Mouse (Mus musculus): Measurements from ENCODE around the gene Defa26.
"Not testable (repeated sequence)": the region's sequence is repeated elsewhere in the genome, so short reads cannot be mapped to it uniquely, and the experiment has no call there.

Gene Defa26

DNA sequence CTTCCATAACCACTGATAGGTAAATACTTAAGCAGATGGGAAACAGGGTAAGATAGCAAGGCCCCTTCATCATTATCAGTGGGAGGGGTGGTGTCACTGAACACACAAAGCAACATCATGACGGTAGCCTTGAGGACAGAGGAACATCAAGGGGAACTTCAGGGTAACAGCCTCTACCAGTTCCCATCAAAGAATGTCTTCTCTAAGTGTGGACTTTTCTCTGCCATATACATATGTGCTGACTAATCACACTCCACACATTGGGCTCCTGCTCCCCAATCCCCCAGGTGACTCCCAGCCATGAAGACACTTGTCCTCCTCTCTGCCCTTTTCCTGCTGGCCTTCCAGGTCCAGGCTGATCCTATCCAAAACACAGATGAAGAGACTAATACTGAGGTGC is at the start of gene Defa26:
Defa26 (plus strand) TSS at position 301 of the 400 bp plus-strand sequence.
- DNase-seq (ENCODE audit: low spot score), result not testable (repeated sequence)

DNA sequence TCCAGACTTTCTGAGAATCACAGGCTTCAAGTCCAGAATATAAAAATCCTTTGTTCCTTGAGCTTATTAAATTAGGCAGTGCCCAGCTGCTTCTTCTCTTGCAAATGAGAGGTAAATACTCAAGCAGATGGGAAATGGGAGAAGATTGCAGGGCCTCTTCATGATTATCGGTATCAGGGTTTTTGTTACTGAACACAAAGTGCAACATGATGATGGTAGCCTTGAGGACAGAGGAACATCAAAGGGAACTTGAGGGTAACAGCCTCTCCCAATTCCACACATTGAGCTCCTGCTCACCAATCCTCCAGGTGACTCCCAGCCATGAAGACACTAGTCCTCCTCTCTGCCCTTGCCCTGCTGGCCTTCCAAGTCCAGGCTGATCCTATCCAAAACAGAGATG is 35.3 kb upstream of the Defa26 start, which contains the start of gene Defa28:
Defa28 (plus strand) TSS at position 301 of the 400 bp plus-strand sequence.
- not testable (repeated sequence) for DNase-seq (ENCODE audit: low spot score)

DNA sequence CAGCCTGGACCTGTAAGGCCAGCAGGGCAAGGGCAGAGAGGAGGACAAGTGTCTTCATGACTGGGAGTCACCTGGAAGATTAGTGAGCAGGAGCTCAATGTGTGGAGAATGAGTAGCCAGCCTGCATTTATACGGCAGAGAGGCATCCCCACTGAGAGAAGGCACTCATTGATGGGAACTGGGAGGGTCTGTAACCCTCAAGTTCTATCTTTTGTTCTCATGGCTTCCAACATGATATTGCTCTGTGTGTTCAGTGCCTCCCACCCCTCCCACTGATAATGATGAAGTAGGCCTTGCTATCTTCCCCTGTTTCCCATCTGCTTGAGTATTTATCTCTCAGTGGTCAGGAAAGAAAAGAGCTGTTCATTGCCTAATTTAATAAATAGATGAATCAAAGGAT is 23.6 kb upstream of the Defa26 start, which contains the start of gene Gm7861:
Gm7861 (minus strand) TSS at position 101 of the 400 bp plus-strand sequence.
- DNase-seq (ENCODE audit: low spot score), result not testable (repeated sequence)

DNA sequence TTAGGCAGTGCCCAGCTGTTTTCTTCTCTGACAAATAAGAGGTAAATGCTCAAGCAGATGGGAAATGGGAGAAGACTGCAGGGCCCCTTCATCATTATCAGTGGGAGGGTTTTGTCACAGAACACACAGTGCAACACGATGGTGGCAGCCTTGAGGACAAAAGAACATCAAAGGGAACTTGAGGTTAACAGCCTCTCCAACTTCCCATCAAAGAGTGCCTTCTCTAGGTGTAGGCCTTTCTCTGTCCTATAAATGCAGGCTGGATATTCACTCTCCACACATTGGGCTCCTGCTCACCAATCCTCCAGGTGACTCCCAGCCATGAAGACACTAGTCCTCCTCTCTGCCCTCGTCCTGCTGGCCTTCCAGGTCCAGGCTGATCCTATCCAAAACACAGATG is 37.5 kb downstream of the Defa26 start, which contains the start of gene Defa17:
Defa17 (plus strand) TSS at position 301 of the 400 bp plus-strand sequence.
- DNase-seq (ENCODE audit: low spot score), result not testable (repeated sequence)

DNA sequence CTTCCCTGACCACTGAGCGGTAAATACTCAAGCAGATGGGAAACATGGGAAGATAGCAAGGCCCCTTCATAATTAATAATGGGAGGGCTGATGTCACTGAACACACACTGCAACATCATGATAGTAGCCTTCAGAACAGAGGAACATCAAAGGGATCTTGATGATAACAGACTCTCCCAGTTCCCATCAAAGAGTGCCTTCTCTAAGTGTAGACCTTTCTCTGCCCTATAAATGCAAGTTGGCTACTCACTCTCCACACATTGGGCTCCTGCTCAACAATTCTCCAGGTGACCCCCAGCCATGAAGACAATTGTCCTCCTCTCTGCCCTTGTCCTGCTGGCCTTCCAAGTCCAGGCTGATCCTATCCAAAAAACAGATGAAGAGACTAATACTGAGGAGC is 47.5 kb downstream of the Defa26 start, which contains the start of gene Defa34:
Defa34 (plus strand) TSS at position 301 of the 400 bp plus-strand sequence.
- not testable (repeated sequence) for DNase-seq (ENCODE audit: low spot score)

Measured in urinary bladder, postnatal 14 days (tissue).